Mouse (Mus musculus) retina, embryonic 14.5 days (tissue): ENCODE measurements around the gene Mrps10.
"Not testable (repeated sequence)": the region's sequence is repeated elsewhere in the genome, so short reads cannot be mapped to it uniquely, and the experiment has no call there.

Experiments
- DNase-seq: peaks from one replicate; pipeline ENCODE4 v3.0.0-alpha.2; 2015; ENCODE audit warnings: low spot score

Gene Mrps10

DNA sequence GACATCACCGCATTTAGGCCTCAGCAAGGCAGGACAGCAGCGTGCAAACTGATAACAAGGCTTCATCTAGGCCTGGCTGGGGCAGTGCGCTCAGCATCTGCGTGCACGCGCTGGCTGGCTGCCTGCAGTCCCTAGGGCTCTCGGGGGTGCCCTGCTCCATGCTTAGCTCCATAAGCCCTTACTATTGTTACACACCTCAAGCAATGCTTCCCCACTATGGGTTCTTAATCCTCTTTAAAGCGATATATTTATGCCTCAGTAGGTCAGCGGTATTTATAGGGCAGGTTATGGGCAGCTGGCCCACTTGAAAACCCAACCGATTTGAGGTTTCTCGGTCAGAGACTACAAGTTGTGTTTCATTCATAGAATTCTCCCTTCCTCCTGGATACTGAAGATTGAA lies 13.2 kb downstream of the Mrps10 start:
- no peak for DNase-seq

DNA sequence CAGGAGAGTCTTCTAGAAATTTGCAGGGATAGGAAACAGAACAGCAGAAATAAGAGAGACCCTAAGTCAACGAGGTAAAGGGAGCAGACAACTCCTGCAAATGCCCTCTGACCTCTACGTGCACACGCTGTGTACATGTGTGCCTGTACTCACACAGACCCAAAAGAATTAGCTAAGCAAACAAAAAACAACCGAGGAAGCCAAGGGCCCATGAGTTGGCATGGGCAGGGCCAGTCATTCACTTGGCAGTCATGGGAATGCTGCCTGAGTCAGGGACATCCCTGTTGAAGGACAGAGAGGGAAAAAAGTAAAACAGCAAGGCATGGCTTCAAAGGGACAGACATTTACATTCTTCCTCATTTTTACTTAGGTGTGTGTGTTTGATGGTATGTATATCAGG lies 14.6 kb downstream of the Mrps10 start:
- no peak for DNase-seq

DNA sequence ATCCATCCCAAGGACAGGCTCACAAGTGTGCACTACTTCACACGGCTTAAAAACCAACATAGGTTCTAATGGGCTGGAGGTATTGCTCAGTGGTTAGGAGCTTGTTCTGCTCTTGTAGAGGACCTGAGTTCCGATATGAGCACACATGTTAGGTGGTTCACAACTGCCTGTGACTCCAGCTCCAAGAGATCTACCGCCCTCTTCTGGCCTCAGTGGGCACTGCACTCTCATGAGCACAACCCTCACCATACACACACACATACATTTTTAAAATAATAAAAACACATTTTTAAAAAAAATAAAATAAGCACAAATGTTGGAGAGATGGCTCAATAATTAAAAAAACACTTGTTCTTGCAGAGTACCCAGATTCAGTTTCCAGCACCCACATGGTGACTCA lies 15.4 kb downstream of the Mrps10 start:
- no peak for DNase-seq

GRCm38 (mm10) chr17:47385145-47385544 lies 16.5 kb downstream of the Mrps10 start, which contains the start of gene Guca1b:
TSS of gene Guca1b (plus strand) at chr17:47385393.
- peak; percentile 55 for DNase-seq

DNA sequence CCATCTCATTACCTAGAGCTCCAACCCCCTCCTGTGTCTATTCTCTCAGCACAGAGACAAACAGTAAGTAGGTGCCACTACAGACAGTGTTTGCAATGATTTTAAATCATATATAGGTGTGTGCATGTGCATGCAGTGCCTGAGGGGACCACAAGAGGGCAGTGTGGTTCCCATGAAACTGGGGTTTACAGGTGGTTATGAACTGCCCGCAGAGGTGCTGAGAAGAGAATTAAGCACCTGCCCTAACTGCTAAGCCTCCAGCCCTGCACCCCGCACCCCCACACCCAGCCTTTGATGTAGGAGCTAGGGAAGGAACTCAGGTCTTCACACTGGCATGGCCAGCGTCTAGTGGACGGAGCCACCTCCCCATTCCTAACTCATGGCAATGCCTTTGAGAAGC lies 18.0 kb downstream of the Mrps10 start:
- peak; percentile 63 for DNase-seq

DNA sequence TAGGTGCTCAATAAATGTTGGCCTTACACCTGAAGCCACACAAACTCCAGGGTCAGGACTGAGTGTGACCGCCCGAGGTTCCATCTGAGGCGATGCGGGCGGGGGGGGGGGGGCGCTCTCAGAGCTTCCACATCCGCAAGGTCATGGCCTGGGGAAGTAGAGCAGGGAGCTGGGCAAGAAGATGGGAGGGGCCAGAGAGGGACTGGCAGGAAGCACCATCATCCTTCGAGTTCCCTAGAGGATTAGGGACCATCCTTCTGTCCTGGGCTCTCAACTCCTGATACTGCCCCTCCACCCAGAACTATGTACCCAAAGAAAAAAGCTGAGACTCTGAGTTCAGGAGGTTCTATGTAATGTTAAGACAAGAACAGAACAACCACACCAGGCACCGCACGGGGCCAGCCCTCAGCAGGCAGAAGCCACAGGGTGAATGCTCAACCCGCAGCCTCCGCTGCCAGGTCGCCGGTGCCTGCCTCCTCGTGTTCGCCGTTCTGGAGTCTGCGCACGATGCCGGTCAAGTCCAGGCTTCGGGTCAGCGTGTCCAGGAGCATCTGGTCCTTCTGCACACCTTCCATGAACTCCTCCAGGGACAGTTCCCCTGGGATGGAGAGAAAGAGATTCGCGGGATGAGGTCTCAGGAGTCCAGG lies 25.7 kb downstream of the Mrps10 start:
- peak; percentile 21 for DNase-seq

- DNase-seq = peak; percentile 55
These were observed 26.8 kb downstream of the Mrps10 start for GRCm38 (mm10) chr17:47395376-47395913.

DNA sequence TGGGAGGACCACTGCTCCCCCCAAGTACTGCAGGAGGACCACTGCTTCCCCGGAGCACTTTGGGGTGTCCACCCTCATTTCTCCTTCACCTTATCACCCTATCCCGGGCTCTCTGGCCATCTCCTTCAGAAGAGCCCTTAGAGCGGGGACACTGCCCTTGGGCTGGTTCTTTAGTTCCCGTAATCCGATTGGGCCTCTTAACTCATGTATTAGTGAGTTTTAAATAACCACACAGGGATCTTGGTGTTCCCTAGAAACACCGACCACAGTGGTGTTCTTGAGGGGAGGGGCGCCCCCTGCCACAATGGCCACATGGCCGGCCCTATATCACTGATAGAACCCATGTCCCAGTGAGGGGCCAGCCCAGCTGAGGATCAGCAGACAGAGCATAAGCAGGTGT lies 30.4 kb downstream of the Mrps10 start:
- DNase-seq = no peak

DNA sequence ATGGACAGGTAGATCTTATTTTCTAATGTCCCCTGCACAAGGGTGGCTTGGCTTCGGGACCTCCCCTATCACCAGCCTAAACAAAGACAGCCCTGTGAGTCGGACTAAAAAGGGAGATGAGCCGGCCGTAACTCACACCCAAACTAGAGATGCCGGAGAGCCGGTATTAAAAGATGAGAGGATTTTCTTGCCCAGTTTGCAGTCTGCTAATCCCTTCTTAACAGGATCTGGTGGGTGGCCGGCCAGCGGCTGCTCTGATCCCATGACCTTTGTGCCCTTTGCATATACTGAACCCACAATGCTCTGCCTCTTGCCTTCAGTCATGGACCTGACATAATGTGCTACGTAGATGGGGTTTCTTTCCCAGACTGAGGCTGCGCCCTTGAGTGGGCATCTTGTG lies 31.8 kb downstream of the Mrps10 start, which contains the start of gene Guca1a:
Gene Guca1a, minus strand, starts transcription at position 134 of the 400 bp plus-strand sequence.
- peak; percentile 21 for DNase-seq

DNA sequence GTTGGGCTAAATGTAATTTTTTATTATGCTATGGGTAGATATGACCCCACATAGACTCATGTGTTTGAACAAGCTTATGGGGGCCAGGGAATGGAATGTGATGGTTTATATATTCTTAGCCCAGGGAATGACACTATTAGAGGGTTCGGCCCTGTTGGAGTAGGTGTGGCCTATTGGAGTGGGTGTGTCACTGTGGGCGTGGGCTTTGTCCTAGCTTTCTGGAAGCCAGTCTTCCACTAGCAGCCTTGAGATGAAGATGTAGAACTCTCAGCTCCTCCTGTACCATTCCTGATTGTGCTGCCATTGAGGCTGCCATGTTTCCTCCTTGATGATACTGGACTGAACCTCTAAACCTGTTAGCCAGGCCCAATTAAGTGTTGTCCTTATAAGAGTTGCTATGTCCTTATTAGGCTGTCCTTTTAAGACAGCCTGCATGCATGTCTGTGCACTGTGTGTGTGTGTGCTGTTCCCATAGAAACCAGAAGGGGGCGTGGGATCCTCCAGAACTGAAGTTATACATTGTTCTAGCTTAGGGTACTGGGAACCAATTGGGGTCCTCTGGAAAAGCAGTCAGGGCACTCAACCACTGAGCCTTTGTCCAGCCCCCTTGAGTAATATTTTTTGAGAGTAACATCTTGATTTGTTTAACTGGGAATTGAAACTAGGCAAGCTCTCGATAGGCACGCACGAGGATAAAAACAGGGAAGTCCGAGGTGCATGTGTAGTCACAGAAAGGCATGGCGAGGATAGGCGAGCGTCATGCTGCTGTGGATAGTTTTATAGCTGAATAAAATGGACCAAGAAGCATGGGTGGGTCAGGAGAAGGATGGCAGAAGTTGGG lies 39.2 kb downstream of the Mrps10 start:
- no peak for DNase-seq

DNA sequence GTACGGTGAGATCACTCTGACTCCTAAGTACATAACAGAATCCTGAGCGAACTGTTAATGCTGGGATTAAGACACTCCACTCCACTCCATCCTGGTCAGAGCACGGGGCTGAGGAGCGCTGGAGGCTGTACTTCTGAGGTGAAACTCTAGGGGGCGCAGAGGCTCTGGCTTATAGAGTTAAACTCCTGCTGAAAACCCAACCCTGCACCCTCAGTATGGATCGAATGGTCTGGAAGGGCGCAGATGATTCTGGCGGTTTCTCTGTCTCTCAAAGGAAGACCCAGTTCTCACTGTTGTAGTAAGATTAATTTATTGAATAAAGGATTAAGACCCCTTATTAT lies 39.8 kb downstream of the Mrps10 start:
- peak; percentile 87 for DNase-seq

DNA sequence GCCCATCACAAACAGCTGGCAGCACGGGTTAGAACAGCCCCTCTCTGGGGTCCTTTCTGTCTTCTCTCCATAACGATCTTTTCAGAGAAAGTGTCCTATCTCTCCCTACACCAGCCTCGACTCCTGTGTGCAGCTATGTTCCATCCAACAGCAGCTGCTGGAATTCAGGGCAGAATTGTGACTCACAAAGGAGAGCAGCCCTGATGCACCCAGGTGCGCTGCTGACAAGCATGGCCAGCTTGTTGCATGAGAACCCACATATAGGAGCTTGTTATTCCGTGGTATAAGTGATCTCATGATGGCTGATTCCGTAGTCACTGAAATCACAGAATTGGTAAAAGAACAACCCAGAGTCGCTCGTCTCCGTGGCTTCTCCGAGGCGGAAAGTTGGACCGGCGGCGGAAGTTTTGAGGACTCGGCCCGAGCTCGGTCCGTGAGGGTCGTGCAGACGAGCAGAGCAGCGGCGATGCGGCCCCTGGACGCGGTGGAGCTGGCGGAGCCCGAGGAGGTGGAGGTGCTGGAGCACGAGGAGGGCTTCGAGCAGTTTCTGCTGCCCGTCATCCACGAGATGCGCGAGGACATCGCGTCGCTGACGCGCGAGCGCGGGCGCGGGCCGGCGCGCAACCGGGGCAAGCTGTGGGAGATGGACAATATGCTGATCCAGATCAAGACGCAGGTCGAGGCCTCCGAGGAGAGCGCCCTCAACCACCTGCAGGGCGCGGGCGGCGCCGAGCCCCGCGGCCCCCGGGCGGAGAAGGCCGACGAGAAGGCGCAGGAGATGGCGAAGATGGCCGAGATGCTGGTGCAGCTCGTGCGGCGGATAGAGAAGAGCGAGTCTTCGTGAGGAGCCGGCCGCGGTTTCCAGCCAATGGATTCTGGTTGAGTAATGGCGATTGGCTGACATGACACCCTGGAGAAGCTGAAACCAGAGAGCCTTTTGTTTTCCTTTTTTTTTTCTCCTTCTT lies 41.5 kb downstream of the Mrps10 start:
- peak; percentile 23 for DNase-seq

DNA sequence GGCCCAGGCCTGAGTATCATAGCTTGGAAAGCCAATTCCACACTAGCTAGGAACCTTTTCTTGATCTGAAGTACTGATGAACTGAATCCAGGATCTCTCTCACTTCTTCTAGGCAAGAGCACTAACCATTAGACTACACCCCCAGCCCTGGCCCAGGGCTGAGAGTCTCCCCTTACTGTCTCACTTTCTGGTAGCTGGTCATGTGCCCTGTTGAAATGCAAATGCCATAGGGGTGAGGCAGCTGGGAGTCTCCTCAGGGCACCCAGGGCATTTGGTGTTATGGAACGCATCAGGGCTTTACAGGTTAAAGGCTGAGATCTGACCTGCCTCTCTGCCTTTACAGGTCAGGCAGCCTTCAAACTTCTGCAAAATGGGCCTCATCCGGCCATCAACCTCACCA lies 51.5 kb downstream of the Mrps10 start:
- DNase-seq = no peak

DNA sequence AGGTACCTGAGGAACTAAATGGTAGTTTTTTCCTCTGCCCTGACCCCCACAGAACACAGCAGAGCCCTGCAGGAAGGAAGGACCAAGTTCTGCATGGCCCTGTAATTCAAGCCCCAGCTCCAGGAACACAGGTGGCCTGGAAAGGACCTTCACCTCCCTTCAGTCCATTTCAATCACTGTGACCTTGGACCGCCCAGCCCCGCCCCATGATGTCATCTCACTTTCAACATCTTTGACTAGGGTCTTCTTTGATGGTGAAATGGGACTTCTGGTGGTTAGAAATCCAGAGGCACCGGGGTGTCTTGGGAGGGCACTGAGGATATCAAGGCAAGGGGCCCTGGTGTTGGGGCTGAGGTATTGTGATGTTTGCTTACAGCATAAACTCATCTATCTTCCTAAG lies 52.9 kb downstream of the Mrps10 start:
- DNase-seq = no peak

GRCm38 (mm10) chr17:47422616-47423015 lies 53.9 kb downstream of the Mrps10 start:
- not testable (repeated sequence) for DNase-seq

DNA sequence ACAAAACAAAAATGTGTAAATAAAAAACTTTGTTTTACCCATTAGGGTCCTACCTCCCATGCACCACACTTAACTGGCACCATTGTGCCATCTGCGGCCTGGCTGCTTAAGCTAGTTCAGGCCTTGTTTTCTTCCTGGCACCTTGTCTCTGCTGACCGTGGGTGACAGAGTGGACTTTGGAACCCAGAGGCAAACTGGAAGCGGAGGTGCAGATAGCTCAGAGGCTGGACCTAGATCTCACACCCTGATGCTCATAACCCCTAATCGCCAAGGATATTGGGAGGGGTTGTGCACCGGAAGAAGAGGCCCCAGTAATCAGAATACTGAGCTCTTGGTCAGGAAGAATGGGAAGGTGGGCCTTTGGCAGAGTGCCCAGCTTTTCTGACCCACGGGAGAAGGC lies 55.5 kb downstream of the Mrps10 start:
- no peak for DNase-seq

DNA sequence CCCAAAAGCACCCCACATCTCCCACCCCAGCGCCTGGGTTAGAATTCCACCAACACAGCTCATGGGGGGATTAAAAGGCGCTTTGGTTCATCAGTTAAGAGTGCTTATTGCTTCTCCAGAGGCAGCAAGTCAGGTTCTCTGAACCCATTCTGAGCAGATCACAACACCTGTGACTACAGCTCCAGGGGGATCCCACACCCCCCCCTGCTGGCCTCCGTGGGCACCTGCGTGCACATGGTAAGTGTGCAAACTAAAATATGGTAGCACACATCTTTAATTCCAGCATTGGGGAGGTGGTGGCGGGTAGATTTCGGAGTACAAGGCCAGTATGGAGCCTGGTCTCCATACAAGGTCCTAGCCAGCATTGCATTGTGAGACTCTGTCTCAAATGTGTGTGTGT lies 58.6 kb downstream of the Mrps10 start:
- no peak for DNase-seq

GRCm38 (mm10) chr17:47428831-47429304 lies 60.2 kb downstream of the Mrps10 start:
- peak; percentile 76 for DNase-seq

GRCm38 (mm10) chr17:47430815-47431214 lies 62.1 kb downstream of the Mrps10 start:
- no peak for DNase-seq
